Mouse (Mus musculus) small intestine, adult 2 months (tissue): ENCODE measurements around the gene Vdac2. TPM values are rescaled to one million over a fixed set of nuclear protein-coding genes. Genes with fewer than 3 reads are reported as not detected.

Source experiments
- H3K27ac ChIP-seq: fragments of 200-500 bp; 2 replicates; pipeline ENCODE4 v1.5.1; 2012; ENCODE audit warnings: low read depth, low read length, control low read depth, inconsistent platforms; ENCODE audit not compliant: insufficient read depth
- H3K27me3 ChIP-seq: fragments of 200-500 bp; 2 replicates; pipeline ENCODE4 v1.6.1; 2012; ENCODE audit warnings: mild to moderate bottlenecking, moderate library complexity, low read length, inconsistent platforms; ENCODE audit not compliant: control insufficient read depth, insufficient read depth
- H3K36me3 ChIP-seq: fragments of 200-500 bp; 2 replicates; pipeline ENCODE4 v1.6.1; 2012; ENCODE audit warnings: mild to moderate bottlenecking, low read length, control low read depth, inconsistent platforms; ENCODE audit not compliant: control insufficient read depth, insufficient read depth
- H3K4me1 ChIP-seq: fragments of 200-500 bp; 2 replicates; pipeline ENCODE4 v1.6.1; 2012; ENCODE audit warnings: low read length, inconsistent platforms, mixed read lengths; ENCODE audit not compliant: control insufficient read depth, insufficient read depth, insufficient read length
- H3K4me3 ChIP-seq: fragments of 200-500 bp; 2 replicates; pipeline ENCODE4 v1.5.1; 2012; ENCODE audit warnings: low read depth, mild to moderate bottlenecking, control low read depth, inconsistent platforms, low read length, moderate library complexity
- CTCF ChIP-seq: fragments of 200-500 bp; IDR thresholded peaks from 2 replicates; pipeline ENCODE4 v1.5.1; 2012; ENCODE audit warnings: low read depth, mild to moderate bottlenecking, control low read depth, inconsistent platforms, low read length, moderate library complexity, mixed read lengths; ENCODE audit not compliant: insufficient replicate concordance, insufficient read length; ENCODE audit errors: extremely low read depth
- POLR2A ChIP-seq: fragments of 200-500 bp; IDR thresholded peaks from 2 replicates; pipeline ENCODE4 v1.6.1; 2012; ENCODE audit warnings: low read depth, mild to moderate bottlenecking, control low read depth, inconsistent platforms, low read length, moderate library complexity
- WGBS: fragments of 180-500 bp; shearing (Covaris S2); methylation state at CpG from one replicate; pipeline ENCODE4 v1.1.7; 2018; 5-methylcytosine and 5-hydroxymethylcytosine counted together
- polyA plus RNA-seq: library from polyadenylated mRNA; depleted of rRNA; stranded (reverse); fragments of >200 nt; gene quantifications from 2 replicates; pipeline ENCODE4 v1.2.3, GENCODE M21; 2012

Vdac2 gene
- polyA plus RNA-seq, 1 experiment = 371 TPM

GRCm38 (mm10) chr14:21811301-21811700 is 13.7 kb upstream of the Vdac2 start:
- 86% methylated on average over 4 of the region's 4 CpGs for WGBS
- no peak for TF ChIP-seq POLR2A
- TF ChIP-seq CTCF = no peak
- no peak overlapping the region for H3K27ac ChIP-seq
- peaks cover 23% of the 10 kb centered on the region for H3K4me1 ChIP-seq
- no peaks in the 10 kb centered on the region for H3K36me3 ChIP-seq
- no peak overlapping the region for H3K4me3 ChIP-seq
- no peaks in the 10 kb centered on the region for H3K27me3 ChIP-seq

- Histone ChIP-seq H3K27ac (no peak overlapping the region), H3K4me3 (no peak overlapping the region), H3K27me3 (no peaks in the 10 kb centered on the region), H3K4me1 (peaks cover 22% of the 10 kb centered on the region), H3K36me3 (no peaks in the 10 kb centered on the region)
- no peak for TF ChIP-seq POLR2A
- no peak for TF ChIP-seq CTCF
- WGBS = 79% methylated on average over 10 of the region's 10 CpGs
These were observed 13.2 kb upstream of the Vdac2 start for GRCm38 (mm10) chr14:21811744-21812393.

GRCm38 (mm10) chr14:21812590-21813162 is 12.4 kb upstream of the Vdac2 start:
- TF ChIP-seq CTCF (peak; percentile 74; the same call in 1 of the 2 replicates), POLR2A (no peak)
- peaks cover 15% of the 10 kb centered on the region; the same call in 1 of the 2 replicates for H3K4me1 ChIP-seq
- H3K27ac ChIP-seq = peak overlapping the region; percentile 60
- no peaks in the 10 kb centered on the region for H3K27me3 ChIP-seq
- no peaks in the 10 kb centered on the region for H3K36me3 ChIP-seq
- 25% methylated on average over 14 of the region's 14 CpGs for WGBS
- no peak overlapping the region for H3K4me3 ChIP-seq

GRCm38 (mm10) chr14:21813216-21813615 is 11.8 kb upstream of the Vdac2 start:
- WGBS = 34% methylated on average over 4 of the region's 4 CpGs
- H3K36me3 ChIP-seq = no peaks in the 10 kb centered on the region
- no peak overlapping the region for H3K4me3 ChIP-seq
- no peaks in the 10 kb centered on the region for H3K27me3 ChIP-seq
- peaks cover 15% of the 10 kb centered on the region; the same call in 1 of the 2 replicates for H3K4me1 ChIP-seq
- peak overlapping the region; percentile 60 for H3K27ac ChIP-seq
- TF ChIP-seq POLR2A = no peak
- no peak for TF ChIP-seq CTCF

GRCm38 (mm10) chr14:21813847-21814246 is 11.2 kb upstream of the Vdac2 start:
- Histone ChIP-seq H3K27ac (peak overlapping the region; percentile 60), H3K4me3 (no peak overlapping the region), H3K36me3 (no peaks in the 10 kb centered on the region), H3K27me3 (no peaks in the 10 kb centered on the region), H3K4me1 (peaks cover 12% of the 10 kb centered on the region; the same call in 1 of the 2 replicates)
- 59% methylated on average over 3 of the region's 3 CpGs for WGBS
- no peak for TF ChIP-seq POLR2A
- TF ChIP-seq CTCF = no peak

- H3K4me1 ChIP-seq = peaks cover 12% of the 10 kb centered on the region; the same call in 1 of the 2 replicates
- 94% methylated on average over 4 of the region's 4 CpGs for WGBS
- TF ChIP-seq CTCF = no peak
- no peak for TF ChIP-seq POLR2A
- no peaks in the 10 kb centered on the region for H3K27me3 ChIP-seq
- no peak overlapping the region for H3K27ac ChIP-seq
- no peak overlapping the region for H3K4me3 ChIP-seq
- no peaks in the 10 kb centered on the region for H3K36me3 ChIP-seq
These were observed 10.4 kb upstream of the Vdac2 start for GRCm38 (mm10) chr14:21814606-21815005.

GRCm38 (mm10) chr14:21816255-21816654 is 8.8 kb upstream of the Vdac2 start:
- WGBS = 80% methylated on average over 3 of the region's 3 CpGs
- Histone ChIP-seq H3K27ac (no peak overlapping the region), H3K36me3 (no peaks in the 10 kb centered on the region), H3K4me1 (peaks cover 14% of the 10 kb centered on the region; the same call in 1 of the 2 replicates), H3K4me3 (no peak overlapping the region), H3K27me3 (no peaks in the 10 kb centered on the region)
- TF ChIP-seq CTCF (no peak), POLR2A (no peak)
